Mouse (Mus musculus): Measurements from ENCODE around the gene Kank2. TPM values are rescaled to one million over a fixed set of nuclear protein-coding genes. Genes with fewer than 3 reads are reported as not detected.

Gene Kank2
- polyA plus RNA-seq, 1 experiment from 2014 or later: 9.9 TPM

GRCm38 (mm10) chr9:21754516-21755321, 43.8 kb downstream of the Kank2 start:
- WGBS: 81% methylated on average over 13 of the region's 13 CpGs
- H3K4me3 ChIP-seq: no peak overlapping the region
- H3K36me3 ChIP-seq: peaks cover 37% of the 10 kb centered on the region
- H3K27me3 ChIP-seq: no peaks in the 10 kb centered on the region
- peaks cover 13% of the 10 kb centered on the region for H3K4me1 ChIP-seq
- H3K9me3 ChIP-seq: no peaks in the 10 kb centered on the region
- H3K27ac ChIP-seq (replicated peaks): no peak overlapping the region
- no peak overlapping the region for H3K4me2 ChIP-seq (replicated peaks)
- ATAC-seq (ENCODE audit: low FRiP score, low read depth): no peak
- H3K9ac ChIP-seq (replicated peaks): no peak overlapping the region

DNA sequence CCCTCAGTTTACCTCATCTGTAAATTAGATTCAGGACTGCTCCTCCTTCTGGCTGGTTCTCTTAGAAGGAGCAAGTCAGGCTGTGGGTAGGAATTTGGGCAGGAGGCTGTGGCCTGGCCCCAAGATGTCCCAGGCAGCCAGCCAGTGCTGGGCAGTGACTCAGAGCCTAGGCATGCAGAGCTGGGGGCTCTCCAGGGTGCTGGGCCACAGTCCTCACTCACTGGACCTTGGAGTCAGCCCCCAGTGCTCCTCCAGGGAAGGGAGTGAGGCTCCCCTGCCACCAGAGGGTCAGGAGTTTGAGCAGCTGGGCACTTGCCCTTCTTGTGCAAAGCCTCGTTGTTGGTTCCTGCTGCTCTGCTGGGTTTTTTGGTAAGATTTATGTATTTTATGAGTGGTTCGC, 44.5 kb downstream of the Kank2 start:
- Histone ChIP-seq H3K9ac (replicated peaks) (no peak overlapping the region), H3K4me1 (peaks cover 7% of the 10 kb centered on the region), H3K4me2 (replicated peaks) (no peak overlapping the region), H3K27ac (replicated peaks) (no peak overlapping the region), H3K27me3 (no peaks in the 10 kb centered on the region), H3K4me3 (no peak overlapping the region), H3K9me3 (no peaks in the 10 kb centered on the region), H3K36me3 (peaks cover 44% of the 10 kb centered on the region)
- WGBS: 89% methylated on average over 2 of the region's 2 CpGs
- no peak for ATAC-seq (ENCODE audit: low FRiP score, low read depth)

DNA sequence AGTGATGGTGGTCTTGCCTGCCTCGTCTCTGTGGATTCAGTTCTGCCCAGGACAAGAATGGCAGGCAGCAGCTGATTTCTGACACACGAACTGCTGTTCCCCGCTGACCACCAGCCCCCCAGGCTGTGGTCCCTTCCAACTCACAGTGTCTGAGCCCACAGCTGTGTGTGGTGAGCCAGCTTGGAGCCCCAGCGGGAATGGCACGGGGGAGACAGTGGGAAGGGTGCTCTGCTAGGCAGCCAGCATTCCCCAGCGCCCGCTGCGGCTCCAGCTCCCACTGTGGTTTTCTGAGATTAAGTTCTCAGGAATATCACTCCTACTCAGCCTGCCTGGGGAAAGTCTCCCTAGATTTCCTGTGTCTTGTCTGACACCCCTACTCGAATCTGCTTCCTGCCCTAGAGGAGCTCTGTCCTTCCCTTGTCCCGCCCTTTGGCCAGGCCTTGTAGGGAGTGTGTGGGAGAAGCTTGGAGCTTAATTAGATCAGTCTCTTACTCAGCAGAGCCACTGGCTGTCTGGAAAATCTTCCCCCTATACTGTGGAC, 46.2 kb downstream of the Kank2 start:
- no peak for ATAC-seq (ENCODE audit: low FRiP score, low read depth)
- Histone ChIP-seq H3K27ac (replicated peaks) (peak overlapping the region; percentile 27), H3K9ac (replicated peaks) (no peak overlapping the region), H3K4me2 (replicated peaks) (no peak overlapping the region), H3K36me3 (peaks cover 61% of the 10 kb centered on the region), H3K27me3 (no peaks in the 10 kb centered on the region), H3K9me3 (no peaks in the 10 kb centered on the region), H3K4me3 (no peak overlapping the region), H3K4me1 (no peaks in the 10 kb centered on the region)
- WGBS: 71% methylated on average over 10 of the region's 10 CpGs

DNA sequence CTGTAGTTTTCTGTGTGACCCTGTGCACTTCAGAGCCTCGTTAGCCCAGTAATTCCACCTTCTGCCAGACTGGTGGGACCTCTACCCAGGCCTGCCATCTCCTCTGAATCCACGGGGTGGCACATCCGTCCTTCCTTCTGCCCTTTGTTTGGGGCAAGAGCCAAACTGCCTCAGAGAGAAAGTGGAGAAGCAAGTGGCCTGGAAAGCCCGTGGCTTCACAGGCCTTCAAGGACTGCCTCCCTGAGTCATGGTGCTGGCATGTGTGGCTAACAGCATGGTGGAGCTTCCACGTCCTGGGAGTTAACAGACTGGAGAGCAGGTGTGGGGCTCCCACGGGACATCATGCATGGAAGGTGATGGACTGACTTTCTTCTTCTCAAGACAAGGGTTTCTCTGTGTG, 47.2 kb downstream of the Kank2 start:
- H3K4me3 ChIP-seq: no peak overlapping the region
- H3K4me2 ChIP-seq (replicated peaks): no peak overlapping the region
- H3K27me3 ChIP-seq: no peaks in the 10 kb centered on the region
- H3K36me3 ChIP-seq: peaks cover 62% of the 10 kb centered on the region
- no peak for ATAC-seq (ENCODE audit: low FRiP score, low read depth)
- no peaks in the 10 kb centered on the region for H3K4me1 ChIP-seq
- H3K9ac ChIP-seq (replicated peaks): no peak overlapping the region
- WGBS: 84% methylated on average over 6 of the region's 6 CpGs
- no peaks in the 10 kb centered on the region for H3K9me3 ChIP-seq
- H3K27ac ChIP-seq (replicated peaks): no peak overlapping the region; the same call in 1 of the 2 replicates

DNA sequence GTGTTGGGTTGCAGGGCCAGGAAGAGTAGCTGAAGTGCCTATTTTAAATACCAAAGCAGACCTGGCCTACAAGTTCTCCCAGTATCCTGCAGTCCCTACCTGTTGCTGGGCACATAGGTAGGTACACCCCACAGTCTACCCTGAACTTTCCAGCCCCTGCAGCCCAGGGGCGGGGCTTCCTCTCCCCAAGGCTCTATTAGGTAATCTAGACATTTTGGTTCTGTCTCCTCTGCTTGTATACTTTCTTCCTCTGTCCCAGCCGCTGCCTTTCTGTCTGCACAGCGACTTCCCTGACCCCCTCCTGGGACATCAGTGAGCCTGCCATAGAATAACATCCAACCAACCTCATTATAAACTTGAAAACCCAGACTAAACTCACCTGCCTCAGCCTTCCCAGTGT, 48.2 kb downstream of the Kank2 start:
- no peak overlapping the region for H3K4me3 ChIP-seq
- WGBS: 75% methylated on average over 3 of the region's 3 CpGs

GRCm38 (mm10) chr9:21749382-21750118, 49.0 kb downstream of the Kank2 start:
- 89% methylated on average over 6 of the region's 6 CpGs for WGBS
- Histone ChIP-seq H3K9me3 (no peaks in the 10 kb centered on the region), H3K27me3 (no peaks in the 10 kb centered on the region), H3K4me2 (replicated peaks) (no peak overlapping the region), H3K9ac (replicated peaks) (no peak overlapping the region), H3K4me1 (no peaks in the 10 kb centered on the region), H3K27ac (replicated peaks) (no peak overlapping the region), H3K4me3 (no peak overlapping the region), H3K36me3 (peaks cover 72% of the 10 kb centered on the region)
- ATAC-seq (ENCODE audit: low FRiP score, low read depth): no peak

More for the DNA sequence above, 48.2 kb downstream of the Kank2 start:
- Histone ChIP-seq H3K9me3 (no peaks in the 10 kb centered on the region), H3K36me3 (peaks cover 65% of the 10 kb centered on the region), H3K4me1 (no peaks in the 10 kb centered on the region), H3K27me3 (no peaks in the 10 kb centered on the region), H3K9ac (replicated peaks) (no peak overlapping the region), H3K27ac (replicated peaks) (no peak overlapping the region), H3K4me2 (replicated peaks) (no peak overlapping the region)
- 0 out of 2 replicates have a peak, but pooled peaks have one; percentile 5 for ATAC-seq (ENCODE audit: low FRiP score, low read depth)

DNA sequence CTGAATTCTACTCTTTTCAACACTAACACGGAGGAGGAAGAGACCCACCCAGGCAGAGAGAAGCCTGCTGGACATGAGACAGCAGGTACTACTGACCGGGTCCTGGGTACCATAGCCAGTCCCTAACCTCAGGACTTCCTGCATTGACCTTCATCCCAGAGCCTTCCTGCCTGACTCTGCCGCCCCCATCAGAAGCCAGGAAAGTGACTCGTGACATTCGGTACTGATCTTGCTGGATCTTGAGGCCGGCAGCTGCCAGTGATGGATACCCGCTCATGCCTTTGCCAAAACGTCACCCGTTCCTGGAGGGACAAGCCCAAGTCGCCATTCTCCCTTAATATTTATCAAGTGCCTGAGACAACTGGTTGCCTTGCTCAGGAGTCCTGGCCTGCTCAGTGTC, 50.1 kb downstream of the Kank2 start:
- Histone ChIP-seq H3K4me3 (no peak overlapping the region), H3K4me2 (replicated peaks) (no peak overlapping the region), H3K27ac (replicated peaks) (no peak overlapping the region), H3K27me3 (no peaks in the 10 kb centered on the region), H3K4me1 (no peaks in the 10 kb centered on the region), H3K9ac (replicated peaks) (no peak overlapping the region), H3K36me3 (peaks cover 78% of the 10 kb centered on the region), H3K9me3 (no peaks in the 10 kb centered on the region)
- 91% methylated on average over 10 of the region's 10 CpGs for whole genome bisulfite sequencing
- no peak for ATAC-seq (ENCODE audit: low FRiP score, low read depth)

GRCm38 (mm10) chr9:21748033-21748432, 50.5 kb downstream of the Kank2 start:
- H3K36me3 ChIP-seq: peaks cover 80% of the 10 kb centered on the region

DNA sequence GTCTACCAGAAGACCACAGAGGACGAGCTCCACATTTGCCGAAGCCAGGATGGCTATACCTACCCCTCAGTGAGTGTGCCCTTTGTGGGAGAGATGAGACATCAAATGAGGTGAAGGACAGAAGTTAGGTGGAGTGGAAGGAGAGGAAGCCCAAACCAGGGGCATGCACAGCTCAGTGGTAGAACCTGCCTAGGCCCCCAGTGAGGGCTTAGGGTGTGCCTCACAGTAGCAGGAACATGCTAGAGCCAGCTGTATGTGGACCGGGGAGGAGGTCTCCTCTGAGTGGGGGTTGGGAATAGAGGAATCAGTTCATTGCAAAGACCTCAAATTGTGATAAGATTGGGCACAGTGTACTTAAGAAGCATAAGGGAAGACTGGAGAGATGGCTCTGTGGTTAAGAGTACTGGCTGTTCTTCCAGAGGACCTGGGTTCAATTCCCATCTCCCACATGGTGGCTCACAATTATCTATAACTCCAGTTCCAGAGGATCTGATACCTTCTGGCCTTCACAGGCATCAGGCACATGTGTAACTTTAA, 51.2 kb downstream of the Kank2 start:
- Histone ChIP-seq H3K4me1 (no peaks in the 10 kb centered on the region), H3K4me2 (replicated peaks) (no peak overlapping the region), H3K27ac (replicated peaks) (no peak overlapping the region), H3K9me3 (no peaks in the 10 kb centered on the region), H3K27me3 (no peaks in the 10 kb centered on the region), H3K36me3 (peaks cover 87% of the 10 kb centered on the region), H3K4me3 (no peak overlapping the region), H3K9ac (replicated peaks) (no peak overlapping the region)
- no peak for ATAC-seq (ENCODE audit: low FRiP score, low read depth)
- WGBS: 94% methylated on average over 3 of the region's 3 CpGs

More at GRCm38 (mm10) chr9:21748033-21748432, 50.5 kb downstream of the Kank2 start:
- H3K9me3 ChIP-seq: no peaks in the 10 kb centered on the region
- no peaks in the 10 kb centered on the region for H3K4me1 ChIP-seq
- no peak overlapping the region for H3K27ac ChIP-seq (replicated peaks)
- no peaks in the 10 kb centered on the region for H3K27me3 ChIP-seq
- no peak for ATAC-seq (ENCODE audit: low FRiP score, low read depth)
- no peak overlapping the region for H3K9ac ChIP-seq (replicated peaks)
- 85% methylated on average over 7 of the region's 7 CpGs for WGBS
- no peak overlapping the region for H3K4me2 ChIP-seq (replicated peaks)
- no peak overlapping the region for H3K4me3 ChIP-seq

DNA sequence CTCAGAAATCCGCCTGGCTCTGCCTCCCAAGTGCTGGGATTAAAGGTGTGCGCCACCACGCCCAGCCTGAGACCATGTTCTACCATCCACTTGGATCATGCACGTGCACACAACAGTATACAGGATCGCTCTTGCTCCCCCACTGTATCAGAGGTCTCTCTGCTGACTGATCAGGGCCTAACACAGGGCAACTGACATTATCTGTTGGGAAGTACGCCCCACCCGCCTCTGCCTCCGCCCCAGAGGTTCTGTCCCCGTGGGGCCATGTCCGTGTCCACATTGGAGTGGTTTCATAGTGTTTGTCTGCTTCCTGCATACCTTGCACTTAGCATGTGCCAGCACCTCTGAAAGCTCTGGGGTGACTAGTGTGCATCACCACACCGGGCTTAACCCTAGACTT, 57.0 kb downstream of the Kank2 start:
- H3K36me3 ChIP-seq: peaks cover 94% of the 10 kb centered on the region
- 97% methylated on average over 11 of the region's 11 CpGs for WGBS
- H3K27me3 ChIP-seq: no peaks in the 10 kb centered on the region
- no peak overlapping the region for H3K4me3 ChIP-seq
- no peaks in the 10 kb centered on the region for H3K4me1 ChIP-seq
- no peaks in the 10 kb centered on the region for H3K9me3 ChIP-seq
- H3K27ac ChIP-seq (replicated peaks): no peak overlapping the region
- H3K9ac ChIP-seq (replicated peaks): no peak overlapping the region
- ATAC-seq (ENCODE audit: low FRiP score, low read depth): no peak
- no peak overlapping the region for H3K4me2 ChIP-seq (replicated peaks)

- Histone ChIP-seq H3K4me3 (no peak overlapping the region), H3K4me1 (no peaks in the 10 kb centered on the region), H3K9me3 (no peaks in the 10 kb centered on the region), H3K4me2 (replicated peaks) (no peak overlapping the region), H3K27ac (replicated peaks) (no peak overlapping the region), H3K27me3 (no peaks in the 10 kb centered on the region), H3K36me3 (peaks cover 91% of the 10 kb centered on the region), H3K9ac (replicated peaks) (no peak overlapping the region)
- WGBS: 96% methylated on average over 14 of the region's 14 CpGs
- no peak for ATAC-seq (ENCODE audit: low FRiP score, low read depth)
These were observed 58.1 kb downstream of the Kank2 start for GRCm38 (mm10) chr9:21740427-21740826.

DNA sequence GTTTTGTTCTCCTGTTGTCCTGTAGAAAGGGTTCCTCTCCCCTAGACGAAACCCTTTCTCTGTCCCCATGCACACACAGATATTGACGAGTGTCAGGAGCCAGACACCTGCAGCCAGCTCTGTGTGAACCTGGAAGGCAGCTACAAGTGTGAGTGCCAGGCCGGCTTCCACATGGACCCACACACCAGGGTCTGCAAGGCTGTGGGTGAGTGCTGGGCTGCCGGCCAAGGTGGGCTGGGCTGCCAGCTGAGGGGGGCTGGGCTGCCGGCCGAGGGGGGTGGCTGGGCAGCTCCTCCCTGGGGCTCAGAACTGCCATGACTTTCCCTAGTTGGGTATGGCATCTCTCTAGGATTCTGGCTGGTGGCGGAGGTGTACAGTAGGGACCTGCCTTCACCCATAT, 59.8 kb downstream of the Kank2 start:
- Histone ChIP-seq H3K9me3 (no peaks in the 10 kb centered on the region), H3K27ac (replicated peaks) (no peak overlapping the region), H3K4me1 (no peaks in the 10 kb centered on the region), H3K27me3 (no peaks in the 10 kb centered on the region), H3K4me3 (no peak overlapping the region), H3K36me3 (peaks cover 91% of the 10 kb centered on the region), H3K9ac (replicated peaks) (no peak overlapping the region), H3K4me2 (replicated peaks) (no peak overlapping the region)
- 94% methylated on average over 7 of the region's 7 CpGs for WGBS
- no peak for ATAC-seq (ENCODE audit: low FRiP score, low read depth)
